Mouse (Mus musculus): ENCODE measurements around the gene Olfr572. TPM values are rescaled to one million over a fixed set of nuclear protein-coding genes. Genes with fewer than 3 reads are reported as not detected.

Gene Olfr572
- polyA plus RNA-seq (2012; fragmentation: generic; extraction: Trizol), result not detected

GRCm38 (mm10) chr7:102924109-102924508 is at the start of gene Olfr572:
Gene Olfr572 (plus strand): TSS chr7:102924409.

DNA sequence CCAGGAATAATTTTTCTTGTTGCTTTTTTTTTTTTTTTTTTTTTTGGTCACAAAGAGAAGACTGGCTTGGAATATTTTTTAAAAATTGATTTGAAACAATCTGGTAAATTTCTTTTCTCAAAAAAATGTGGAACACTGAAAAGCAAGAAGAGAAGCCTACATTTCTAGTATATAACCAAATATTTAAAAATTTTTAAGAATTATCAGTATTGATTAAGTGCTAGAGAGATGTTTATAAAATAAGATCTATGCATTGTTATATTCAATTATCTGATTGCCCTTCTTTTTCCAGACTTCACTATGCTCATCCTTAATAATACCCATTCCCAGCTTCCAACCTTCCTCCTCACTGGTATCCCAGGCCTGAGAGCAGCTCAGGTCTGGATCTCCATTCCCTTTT is 47.4 kb upstream of the Olfr572 start, which contains the start of gene Olfr568:
Gene Olfr568 (plus strand): TSS at position 301 of the 400 bp plus-strand sequence.

GRCm38 (mm10) chr7:102890782-102891181 is 33.4 kb upstream of the Olfr572 start, which contains the start of gene Olfr569:
Gene Olfr569 (minus strand): TSS chr7:102890882.

GRCm38 (mm10) chr7:102917032-102917875 is 7.0 kb upstream of the Olfr572 start, which contains the start of gene Olfr571:
Gene Olfr571 (minus strand): TSS chr7:102917536.

GRCm38 (mm10) chr7:102942475-102942874 is 18.3 kb downstream of the Olfr572 start, which contains the start of gene Olfr573-ps1:
Gene Olfr573-ps1 (minus strand): TSS chr7:102942575.

GRCm38 (mm10) chr7:102948167-102948566 is 24.0 kb downstream of the Olfr572 start, which contains the start of gene Olfr574:
Gene Olfr574 (plus strand): TSS chr7:102948467.

DNA sequence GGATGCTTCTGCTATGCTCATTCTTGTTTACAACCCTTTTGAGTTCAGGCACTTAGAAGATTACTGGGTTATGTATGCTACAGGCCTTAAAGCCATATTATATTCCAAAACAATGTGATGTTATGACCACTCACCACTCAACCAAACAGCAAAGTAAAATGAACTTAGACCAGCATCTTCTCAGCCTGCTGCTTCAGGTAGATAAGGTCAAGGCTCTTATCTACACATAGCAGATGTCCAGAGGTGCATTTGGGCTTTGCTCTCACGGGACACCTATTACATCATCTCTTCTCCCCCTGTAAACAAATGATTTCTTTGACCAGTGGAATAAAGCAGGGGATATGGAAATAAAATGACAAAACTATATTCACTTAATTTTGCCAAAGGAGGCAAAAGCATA is 34.4 kb downstream of the Olfr572 start, which contains the start of gene Olfr575:
Gene Olfr575 (minus strand): TSS at position 183 of the 400 bp plus-strand sequence.

DNA sequence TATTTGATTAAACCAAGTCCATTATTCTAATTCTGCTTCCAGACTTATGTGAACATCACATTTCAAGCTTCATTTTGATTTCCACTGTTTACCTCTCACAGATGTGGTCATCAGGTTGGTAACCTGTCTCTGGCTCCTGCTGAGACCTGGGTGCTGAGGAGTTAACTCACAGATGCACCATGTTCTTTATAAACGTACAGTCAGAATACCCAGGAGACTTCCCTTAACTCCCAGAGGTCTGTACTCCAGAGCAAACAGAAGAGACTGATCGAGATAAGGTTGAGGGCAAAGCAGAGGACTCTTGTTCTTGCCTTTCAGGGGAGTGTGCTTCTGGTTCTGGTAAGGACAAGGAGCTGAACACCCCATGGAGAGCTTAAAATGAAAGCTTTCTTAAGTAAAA is 38.2 kb downstream of the Olfr572 start, which contains the start of gene Olfr576:
Gene Olfr576 (plus strand): TSS at position 301 of the 400 bp plus-strand sequence.

DNA sequence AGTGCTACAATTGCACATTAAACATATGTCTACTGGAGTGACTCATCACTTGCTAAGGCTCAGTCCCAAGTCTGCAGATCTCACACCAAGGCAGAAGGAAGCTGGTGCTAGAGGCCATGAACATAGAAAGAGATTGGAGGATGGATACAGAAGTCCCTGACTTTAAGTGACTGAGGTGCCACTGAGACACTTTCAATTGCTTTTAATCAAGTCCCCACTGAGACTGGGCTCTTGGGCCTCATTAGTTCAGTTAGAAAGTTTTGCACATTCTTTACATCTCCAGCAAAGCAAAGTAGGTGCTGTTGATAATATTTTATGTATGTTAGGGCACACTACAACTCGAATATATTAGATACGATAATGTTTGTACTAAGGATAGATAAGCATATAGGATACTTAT is 51.6 kb downstream of the Olfr572 start, which contains the start of gene Olfr577:
Gene Olfr577 (minus strand): TSS at position 101 of the 400 bp plus-strand sequence.

Other genes starting within 250 kb of the Olfr572 start
- 1 to 10 TPM in 1 of 2 experiments, under 1 TPM in 1; 0.36 to 3.6 TPM for gene Trim68, start 237.1 kb upstream of the Olfr572 start, polyA plus RNA-seq (2012; fragmentation: generic; extraction: Trizol)
- gene Olfr557, start 228.5 kb upstream of the Olfr572 start, polyA plus RNA-seq (2012; fragmentation: generic; extraction: Trizol), result not detected
- not detected for gene Olfr558, start 222.2 kb upstream of the Olfr572 start, polyA plus RNA-seq (2012; fragmentation: generic; extraction: Trizol)
- gene Olfr33, start 205.3 kb upstream of the Olfr572 start, polyA plus RNA-seq (2012; fragmentation: generic; extraction: Trizol), result not detected
- not detected for gene Olfr559, start 196.9 kb upstream of the Olfr572 start, polyA plus RNA-seq (2012; fragmentation: generic; extraction: Trizol)
- gene Olfr560, start 165.0 kb upstream of the Olfr572 start, polyA plus RNA-seq (2012; fragmentation: generic; extraction: Trizol), result not detected
- not detected for gene Olfr78, start 164.9 kb upstream of the Olfr572 start, polyA plus RNA-seq (2012; fragmentation: generic; extraction: Trizol)
- gene Olfr561, start 153.2 kb upstream of the Olfr572 start, polyA plus RNA-seq (2012; fragmentation: generic; extraction: Trizol), result not detected
- not detected for gene Olfr564, start 120.9 kb upstream of the Olfr572 start, polyA plus RNA-seq (2012; fragmentation: generic; extraction: Trizol)
- not detected for gene Olfr566, start 65.6 kb upstream of the Olfr572 start, polyA plus RNA-seq (2012; fragmentation: generic; extraction: Trizol)
- gene Olfr568, start 47.3 kb upstream of the Olfr572 start, polyA plus RNA-seq (2012; fragmentation: generic; extraction: Trizol), result not detected
- gene Olfr569, start 33.5 kb upstream of the Olfr572 start, polyA plus RNA-seq (2012; fragmentation: generic; extraction: Trizol), result not detected
- not detected for gene Olfr570, start 29.8 kb upstream of the Olfr572 start, polyA plus RNA-seq (2012; fragmentation: generic; extraction: Trizol)
- gene Olfr571, start 6.9 kb upstream of the Olfr572 start, polyA plus RNA-seq (2012; fragmentation: generic; extraction: Trizol), result not detected
- not detected for gene Olfr573-ps1, start 18.2 kb downstream of the Olfr572 start, polyA plus RNA-seq (2012; fragmentation: generic; extraction: Trizol)
- gene Olfr574, start 24.1 kb downstream of the Olfr572 start, polyA plus RNA-seq (2012; fragmentation: generic; extraction: Trizol), result not detected
- not detected for gene Olfr575, start 34.4 kb downstream of the Olfr572 start, polyA plus RNA-seq (2012; fragmentation: generic; extraction: Trizol)
- gene Olfr576, start 38.3 kb downstream of the Olfr572 start, polyA plus RNA-seq (2012; fragmentation: generic; extraction: Trizol), result not detected
- not detected for gene Olfr577, start 51.5 kb downstream of the Olfr572 start, polyA plus RNA-seq (2012; fragmentation: generic; extraction: Trizol)
- not detected for gene Olfr578, start 64.9 kb downstream of the Olfr572 start, polyA plus RNA-seq (2012; fragmentation: generic; extraction: Trizol)
- gene Olfr582, start 113.6 kb downstream of the Olfr572 start, polyA plus RNA-seq (2012; fragmentation: generic; extraction: Trizol), result not detected
- gene Olfr583, start 126.9 kb downstream of the Olfr572 start, polyA plus RNA-seq (2012; fragmentation: generic; extraction: Trizol), result not detected
- gene Olfr584, start 157.5 kb downstream of the Olfr572 start, polyA plus RNA-seq (2012; fragmentation: generic; extraction: Trizol), result not detected
- gene Olfr585, start 173.3 kb downstream of the Olfr572 start, polyA plus RNA-seq (2012; fragmentation: generic; extraction: Trizol), result not detected
- not detected for gene Olfr586, start 201.2 kb downstream of the Olfr572 start, polyA plus RNA-seq (2012; fragmentation: generic; extraction: Trizol)
- not detected for gene Olfr588-ps1, start 216.5 kb downstream of the Olfr572 start, polyA plus RNA-seq (2012; fragmentation: generic; extraction: Trizol)
- gene Olfr589, start 231.9 kb downstream of the Olfr572 start, polyA plus RNA-seq (2012; fragmentation: generic; extraction: Trizol), result not detected

Data from C3H10T1/2 (cell line).